Mouse (Mus musculus): Measurements from ENCODE around the gene Slc9a9. TPM values are rescaled to one million over a fixed set of nuclear protein-coding genes. Genes with fewer than 3 reads are reported as not detected.

Gene Slc9a9
- polyA plus RNA-seq, 1 experiment from 2014 or later, result 5.1 TPM

GRCm38 (mm10) chr9:95188362-95189217 is 518.9 kb downstream of the Slc9a9 start:
- WGBS, result 34% methylated on average over 8 of the region's 8 CpGs

GRCm38 (mm10) chr9:95189218-95189605 is 519.5 kb downstream of the Slc9a9 start:
- no peak overlapping the region for H3K4me3 ChIP-seq (replicated peaks; ENCODE audit: low read length)
- 70% methylated on average over 4 of the region's 4 CpGs for WGBS
- H3K9me3 ChIP-seq (replicated peaks; ENCODE audit: control insufficient read depth, low read length), result no peaks in the 10 kb centered on the region
- no peaks in the 10 kb centered on the region for H3K36me3 ChIP-seq (ENCODE audit: control insufficient read depth, insufficient read depth, low read length)
- peak overlapping the region; percentile 17; the same call in 1 of the 2 replicates for H3K27ac ChIP-seq (ENCODE audit: low read length)
- no peak for ATAC-seq (ENCODE audit: insufficient read depth, low FRiP score)
- H3K27me3 ChIP-seq (ENCODE audit: control insufficient read depth, insufficient read depth, low read length), result no peaks in the 10 kb centered on the region
- no peak overlapping the region for H3K4me2 ChIP-seq (ENCODE audit: low read depth, low read length)
- no peak overlapping the region for H3K9ac ChIP-seq (ENCODE audit: low read length)
- peaks cover 37% of the 10 kb centered on the region for H3K4me1 ChIP-seq (ENCODE audit: control insufficient read depth, insufficient read depth, low read length)

More at GRCm38 (mm10) chr9:95188362-95189217, 518.9 kb downstream of the Slc9a9 start:
- Histone ChIP-seq H3K9me3 (replicated peaks; ENCODE audit: control insufficient read depth, low read length) (no peaks in the 10 kb centered on the region), H3K27me3 (ENCODE audit: control insufficient read depth, insufficient read depth, low read length) (no peaks in the 10 kb centered on the region), H3K4me2 (ENCODE audit: low read depth, low read length) (no peak overlapping the region), H3K36me3 (ENCODE audit: control insufficient read depth, insufficient read depth, low read length) (no peaks in the 10 kb centered on the region), H3K9ac (ENCODE audit: low read length) (no peak overlapping the region), H3K4me3 (replicated peaks; ENCODE audit: low read length) (no peak overlapping the region), H3K27ac (ENCODE audit: low read length) (peak overlapping the region; percentile 66), H3K4me1 (ENCODE audit: control insufficient read depth, insufficient read depth, low read length) (peaks cover 37% of the 10 kb centered on the region)
- ATAC-seq (ENCODE audit: insufficient read depth, low FRiP score), result peak; percentile 65

DNA sequence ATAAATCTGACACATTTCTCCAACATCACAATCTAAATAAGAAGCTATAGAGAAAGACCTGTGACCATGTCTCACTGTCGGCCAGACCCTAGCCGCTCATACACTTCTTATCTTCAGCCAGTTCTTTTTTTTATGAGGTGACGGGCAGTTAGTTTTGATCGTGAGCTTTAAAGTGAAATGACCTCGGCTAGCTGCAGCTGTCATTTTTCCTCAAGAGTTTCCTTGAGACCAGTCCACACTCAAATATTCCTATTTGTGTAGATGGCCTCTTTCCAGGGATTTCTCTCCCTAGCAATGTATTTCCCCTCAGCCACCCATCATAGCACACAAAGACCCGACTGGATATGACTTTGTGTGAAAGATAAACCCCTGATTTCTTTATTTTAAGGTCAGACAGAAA is 521.7 kb downstream of the Slc9a9 start:
- Histone ChIP-seq H3K4me1 (ENCODE audit: control insufficient read depth, insufficient read depth, low read length) (peaks cover 31% of the 10 kb centered on the region), H3K27me3 (ENCODE audit: control insufficient read depth, insufficient read depth, low read length) (no peaks in the 10 kb centered on the region), H3K9me3 (replicated peaks; ENCODE audit: control insufficient read depth, low read length) (no peaks in the 10 kb centered on the region), H3K4me2 (ENCODE audit: low read depth, low read length) (no peak overlapping the region), H3K4me3 (replicated peaks; ENCODE audit: low read length) (no peak overlapping the region), H3K9ac (ENCODE audit: low read length) (no peak overlapping the region), H3K27ac (ENCODE audit: low read length) (no peak overlapping the region), H3K36me3 (ENCODE audit: control insufficient read depth, insufficient read depth, low read length) (no peaks in the 10 kb centered on the region)
- 63% methylated on average over 6 of the region's 6 CpGs for WGBS
- no peak for ATAC-seq (ENCODE audit: insufficient read depth, low FRiP score)

DNA sequence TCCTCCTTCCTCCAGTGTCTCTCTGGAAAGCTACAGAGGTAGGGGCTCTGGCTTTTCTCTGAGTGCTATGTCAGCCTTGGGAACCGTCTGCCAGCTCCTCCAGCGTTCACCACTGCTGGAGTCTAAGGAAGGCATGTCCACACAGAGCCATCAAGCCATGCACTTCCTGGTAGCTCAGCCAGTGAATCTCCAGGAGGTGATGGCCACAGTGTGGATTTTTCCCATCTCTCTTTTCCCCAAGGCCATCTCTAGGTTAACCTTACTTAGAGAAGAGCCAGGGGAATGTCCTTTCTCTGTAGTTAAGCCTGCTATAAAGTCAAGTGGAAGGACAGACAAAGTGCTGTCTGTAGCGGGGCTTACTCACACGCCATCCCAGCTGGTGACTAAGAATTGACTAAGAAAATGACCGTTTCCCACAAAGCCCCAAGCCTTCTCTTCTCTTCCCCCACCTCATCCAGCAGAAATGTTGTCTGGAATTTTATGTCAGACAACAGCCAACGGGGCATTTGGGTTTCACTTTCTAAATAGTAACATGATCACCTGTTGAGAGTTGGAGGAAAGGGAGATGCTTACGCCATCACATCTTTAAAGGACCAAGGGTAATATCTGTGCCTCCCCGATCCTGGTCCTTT is 523.3 kb downstream of the Slc9a9 start:
- Histone ChIP-seq H3K27ac (ENCODE audit: low read length) (peak overlapping the region; percentile 53), H3K27me3 (ENCODE audit: control insufficient read depth, insufficient read depth, low read length) (no peaks in the 10 kb centered on the region), H3K4me1 (ENCODE audit: control insufficient read depth, insufficient read depth, low read length) (peaks cover 21% of the 10 kb centered on the region), H3K9ac (ENCODE audit: low read length) (no peak overlapping the region), H3K36me3 (ENCODE audit: control insufficient read depth, insufficient read depth, low read length) (no peaks in the 10 kb centered on the region), H3K9me3 (replicated peaks; ENCODE audit: control insufficient read depth, low read length) (no peaks in the 10 kb centered on the region), H3K4me3 (replicated peaks; ENCODE audit: low read length) (no peak overlapping the region), H3K4me2 (ENCODE audit: low read depth, low read length) (no peak overlapping the region)
- no peak for ATAC-seq (ENCODE audit: insufficient read depth, low FRiP score)
- WGBS, result 65% methylated on average over 8 of the region's 8 CpGs

DNA sequence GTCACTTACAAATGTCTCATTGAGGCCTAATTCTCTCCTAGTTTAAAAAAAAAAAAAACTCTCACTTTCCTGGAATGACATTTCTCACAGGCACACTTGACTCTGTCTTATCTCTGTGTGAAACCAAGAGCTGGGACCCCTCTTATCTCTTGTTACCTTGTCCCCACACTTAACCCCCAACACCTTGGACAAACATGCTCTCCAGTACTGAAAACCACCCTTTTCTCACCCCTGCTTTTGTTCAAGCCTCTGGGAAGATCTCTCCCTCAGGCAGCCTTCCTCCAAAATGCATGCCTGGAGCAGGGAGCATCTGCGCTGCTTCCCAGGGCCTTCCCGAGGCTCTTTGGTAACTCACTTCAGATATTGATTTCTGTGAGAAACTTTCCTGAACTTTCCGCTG is 524.0 kb downstream of the Slc9a9 start:
- Histone ChIP-seq H3K4me1 (ENCODE audit: control insufficient read depth, insufficient read depth, low read length) (peaks cover 16% of the 10 kb centered on the region), H3K27ac (ENCODE audit: low read length) (peak overlapping the region; percentile 53), H3K9me3 (replicated peaks; ENCODE audit: control insufficient read depth, low read length) (no peaks in the 10 kb centered on the region), H3K4me2 (ENCODE audit: low read depth, low read length) (no peak overlapping the region), H3K27me3 (ENCODE audit: control insufficient read depth, insufficient read depth, low read length) (no peaks in the 10 kb centered on the region), H3K36me3 (ENCODE audit: control insufficient read depth, insufficient read depth, low read length) (no peaks in the 10 kb centered on the region), H3K4me3 (replicated peaks; ENCODE audit: low read length) (no peak overlapping the region), H3K9ac (ENCODE audit: low read length) (no peak overlapping the region)
- ATAC-seq (ENCODE audit: insufficient read depth, low FRiP score), result peak; percentile 24; the same call in 1 of the 2 replicates
- 38% methylated on average over 3 of the region's 3 CpGs for WGBS

GRCm38 (mm10) chr9:95194158-95194557 is 524.4 kb downstream of the Slc9a9 start:
- Histone ChIP-seq H3K9ac (ENCODE audit: low read length) (no peak overlapping the region), H3K4me2 (ENCODE audit: low read depth, low read length) (no peak overlapping the region), H3K9me3 (replicated peaks; ENCODE audit: control insufficient read depth, low read length) (no peaks in the 10 kb centered on the region), H3K27ac (ENCODE audit: low read length) (peak overlapping the region; percentile 53), H3K4me3 (replicated peaks; ENCODE audit: low read length) (no peak overlapping the region), H3K27me3 (ENCODE audit: control insufficient read depth, insufficient read depth, low read length) (no peaks in the 10 kb centered on the region), H3K4me1 (ENCODE audit: control insufficient read depth, insufficient read depth, low read length) (peaks cover 11% of the 10 kb centered on the region), H3K36me3 (ENCODE audit: control insufficient read depth, insufficient read depth, low read length) (no peaks in the 10 kb centered on the region)
- WGBS, result 24% methylated on average over 5 of the region's 5 CpGs
- ATAC-seq (ENCODE audit: insufficient read depth, low FRiP score), result peak; percentile 61

GRCm38 (mm10) chr9:95207661-95208060 is 538.0 kb downstream of the Slc9a9 start:
- WGBS, result 74% methylated on average over 7 of the region's 7 CpGs
- no peaks in the 10 kb centered on the region for H3K27me3 ChIP-seq (ENCODE audit: control insufficient read depth, insufficient read depth, low read length)
- no peak overlapping the region for H3K4me3 ChIP-seq (replicated peaks; ENCODE audit: low read length)
- H3K36me3 ChIP-seq (ENCODE audit: control insufficient read depth, insufficient read depth, low read length), result no peaks in the 10 kb centered on the region
- H3K9ac ChIP-seq (ENCODE audit: low read length), result no peak overlapping the region
- no peak for ATAC-seq (ENCODE audit: insufficient read depth, low FRiP score)
- no peak overlapping the region for H3K27ac ChIP-seq (ENCODE audit: low read length)
- no peak overlapping the region for H3K4me2 ChIP-seq (ENCODE audit: low read depth, low read length)
- H3K4me1 ChIP-seq (ENCODE audit: control insufficient read depth, insufficient read depth, low read length), result no peaks in the 10 kb centered on the region
- no peaks in the 10 kb centered on the region for H3K9me3 ChIP-seq (replicated peaks; ENCODE audit: control insufficient read depth, low read length)

GRCm38 (mm10) chr9:95208681-95209080 is 539.0 kb downstream of the Slc9a9 start:
- H3K9ac ChIP-seq (ENCODE audit: low read length), result no peak overlapping the region
- H3K4me3 ChIP-seq (replicated peaks; ENCODE audit: low read length), result no peak overlapping the region
- no peak overlapping the region for H3K4me2 ChIP-seq (ENCODE audit: low read depth, low read length)
- H3K27me3 ChIP-seq (ENCODE audit: control insufficient read depth, insufficient read depth, low read length), result no peaks in the 10 kb centered on the region
- no peaks in the 10 kb centered on the region for H3K4me1 ChIP-seq (ENCODE audit: control insufficient read depth, insufficient read depth, low read length)
- 86% methylated on average over 4 of the region's 4 CpGs for WGBS
- no peaks in the 10 kb centered on the region for H3K36me3 ChIP-seq (ENCODE audit: control insufficient read depth, insufficient read depth, low read length)
- H3K27ac ChIP-seq (ENCODE audit: low read length), result no peak overlapping the region
- ATAC-seq (ENCODE audit: insufficient read depth, low FRiP score), result no peak
- H3K9me3 ChIP-seq (replicated peaks; ENCODE audit: control insufficient read depth, low read length), result no peaks in the 10 kb centered on the region

DNA sequence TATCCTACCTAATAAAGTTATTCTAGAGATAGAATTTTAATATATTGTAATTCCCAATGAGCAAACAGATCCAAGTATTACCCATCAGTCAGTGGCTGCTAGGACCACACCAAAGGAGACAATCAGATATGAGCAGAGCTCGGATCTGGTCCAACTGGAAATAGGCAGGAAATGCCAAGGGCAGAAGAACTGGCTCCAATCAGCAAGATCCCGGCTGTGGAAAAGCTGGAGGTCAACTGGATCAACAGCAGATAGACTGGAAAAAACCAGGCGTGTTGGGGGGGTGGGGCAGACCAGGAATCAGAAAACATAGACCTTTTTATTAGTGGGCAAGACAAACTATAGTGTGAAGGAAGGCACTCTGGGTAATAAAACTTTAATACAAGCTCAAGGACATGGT is 550.3 kb downstream of the Slc9a9 start:
- ATAC-seq (ENCODE audit: insufficient read depth, low FRiP score), result no peak
- no peak overlapping the region for H3K9ac ChIP-seq (ENCODE audit: low read length)
- H3K27ac ChIP-seq (ENCODE audit: low read length), result no peak overlapping the region
- no peaks in the 10 kb centered on the region for H3K9me3 ChIP-seq (replicated peaks; ENCODE audit: control insufficient read depth, low read length)
- H3K4me3 ChIP-seq (replicated peaks; ENCODE audit: low read length), result no peak overlapping the region
- H3K4me1 ChIP-seq (ENCODE audit: control insufficient read depth, insufficient read depth, low read length), result no peaks in the 10 kb centered on the region
- H3K36me3 ChIP-seq (ENCODE audit: control insufficient read depth, insufficient read depth, low read length), result no peaks in the 10 kb centered on the region
- no peaks in the 10 kb centered on the region for H3K27me3 ChIP-seq (ENCODE audit: control insufficient read depth, insufficient read depth, low read length)
- no peak overlapping the region for H3K4me2 ChIP-seq (ENCODE audit: low read depth, low read length)
- WGBS, result 60% methylated on average over 3 of the region's 3 CpGs
